Mouse (Mus musculus) cerebral cortex, adult 2 months (tissue): ENCODE data around the gene Dnpep.

Experiments
- WGBS: fragments of 180-500 bp; shearing (Covaris S2); methylation state at CpG from one replicate; pipeline ENCODE4 v1.1.7; 2018; 5-methylcytosine and 5-hydroxymethylcytosine counted together

Dnpep gene

DNA sequence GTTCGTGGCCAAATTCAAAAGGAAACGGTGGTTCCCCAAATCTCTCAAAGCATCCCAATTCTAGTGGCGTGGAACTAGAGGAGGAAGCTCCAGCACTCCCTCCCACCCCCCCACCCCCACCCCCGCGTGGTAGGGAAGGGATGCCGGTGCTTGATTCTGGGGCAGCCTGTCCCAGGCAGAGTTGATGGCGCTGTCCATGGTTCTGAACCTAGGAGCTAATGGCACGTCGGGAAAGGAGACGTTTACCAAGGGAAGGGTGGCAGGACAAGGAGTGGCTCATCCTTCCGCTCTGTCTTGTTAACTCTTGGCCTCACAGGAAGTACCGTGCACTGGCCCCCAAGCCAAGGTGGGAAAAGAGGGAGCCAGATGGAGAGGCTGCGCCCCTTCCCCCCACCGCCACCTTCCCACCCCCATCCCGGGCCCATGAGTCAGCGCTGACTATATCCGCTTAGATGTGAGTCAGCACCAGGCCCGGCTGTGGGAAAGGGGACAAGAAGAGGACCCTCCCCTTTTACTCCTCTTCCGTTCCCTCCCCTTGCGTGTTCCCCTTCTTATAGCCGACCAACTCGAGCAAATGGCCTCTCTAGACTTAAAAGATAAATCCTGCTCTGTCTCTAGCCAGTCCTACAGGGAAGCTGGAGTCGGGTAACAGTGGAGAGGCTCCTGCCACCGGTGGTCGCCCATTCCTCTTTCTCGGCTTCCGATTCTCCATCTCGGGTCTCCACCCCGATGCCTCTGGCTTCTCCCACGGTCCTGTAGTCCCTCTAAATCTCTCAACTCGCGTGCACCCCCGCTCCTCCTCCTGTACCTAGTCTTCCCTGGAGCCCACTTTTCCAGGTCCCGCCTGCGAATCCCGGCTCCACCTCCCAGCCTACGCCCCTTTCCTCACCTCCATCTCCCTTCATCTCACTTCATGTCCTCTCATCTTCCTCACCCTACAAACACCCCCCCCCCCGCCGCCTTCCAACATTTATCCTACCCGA lies 54.5 kb downstream of the Dnpep start:
- WGBS, result 2% methylated on average over 40 of the region's 40 CpGs
